Mouse (Mus musculus) myocyte (in vitro differentiated cells): Measurements from ENCODE around the gene Fgf23.

Source experiments
- CEBPB ChIP-seq: IDR thresholded peaks from 2 replicates; pipeline ENCODE4 v1.6.1; 2011; ENCODE audit warnings: mild to moderate bottlenecking, moderate library complexity; ENCODE audit not compliant: poor library complexity, insufficient read depth, severe bottlenecking
- E2F4 ChIP-seq: IDR thresholded peaks from one replicate; pipeline ENCODE4 v1.6.1; 2011; ENCODE audit warnings: mild to moderate bottlenecking, control low read depth, moderate library complexity; ENCODE audit not compliant: insufficient read depth
- POLR2A ChIP-seq: IDR thresholded peaks from one replicate; pipeline ENCODE4 v1.6.1; 2011; ENCODE audit warnings: low read depth, mild to moderate bottlenecking, control low read depth, moderate library complexity; ENCODE audit not compliant: insufficient read length
- TCF12 ChIP-seq: IDR thresholded peaks from one replicate; pipeline ENCODE4 v1.6.1; 2011; ENCODE audit warnings: mild to moderate bottlenecking, control low read depth; ENCODE audit not compliant: poor library complexity, insufficient read depth, severe bottlenecking
- USF1 ChIP-seq: IDR thresholded peaks from one replicate; pipeline ENCODE4 v1.6.1; 2011; ENCODE audit warnings: low read depth, mild to moderate bottlenecking, control low read depth, moderate library complexity

- TF ChIP-seq USF1 = no peak
- no peak for TF ChIP-seq POLR2A
- no peak for TF ChIP-seq CEBPB
- no peak for TF ChIP-seq E2F4
- TF ChIP-seq TCF12 = no peak
Measured at GRCm38 (mm10) chr6:127122221-127122806, 49.6 kb downstream of the Fgf23 start.
